Mouse (Mus musculus): ENCODE data around the gene Ints1.

GRCm38 (mm10) chr5:139734746-139735145, 40.7 kb downstream of the Ints1 start:
- TF ChIP-seq CTCF (IDR thresholded peaks at IDR 0.05; ENCODE audit: low read depth) (no peak), EP300 (optimal IDR thresholded peaks at IDR 0.05) (no peak)

All from stomach, postnatal 0 days (tissue).